Mouse (Mus musculus) heart, postnatal 0 days (tissue): Measurements from ENCODE around the gene N4bp3. TPM values are rescaled to one million over a fixed set of nuclear protein-coding genes. Genes with fewer than 3 reads are reported as not detected.

Experiments
- ATAC-seq: fragments of 200-750 bp; cut with Nextera tagmentation; 2 replicates; pipeline ENCODE4 v1.8.0; 2017; ENCODE audit warnings: low read depth, moderate number of reproducible peaks, moderate library complexity; ENCODE audit not compliant: insufficient read depth
- DNase-seq: peaks from one replicate; pipeline ENCODE4 v3.0.0-alpha.2; 2016; ENCODE audit warnings: low spot score
- H3K27ac ChIP-seq: fragments of 300-500 bp; sonication (generic); 2 replicates; pipeline ENCODE4 v1.5.1; 2014; ENCODE audit warnings: low read depth, mild to moderate bottlenecking
- H3K27me3 ChIP-seq: fragments of 300-500 bp; sonication (generic); 2 replicates; pipeline ENCODE4 v1.6.1; 2014; ENCODE audit warnings: low read length, mixed read lengths; ENCODE audit not compliant: control insufficient read depth, insufficient read depth
- H3K36me3 ChIP-seq: fragments of 300-500 bp; sonication (generic); replicated peaks from 2 replicates; pipeline ENCODE4 v1.6.1; 2014; ENCODE audit warnings: low read length, mixed read lengths; ENCODE audit not compliant: control insufficient read depth, insufficient read depth
- H3K4me1 ChIP-seq: fragments of 300-500 bp; sonication (generic); 2 replicates; pipeline ENCODE4 v1.6.1; 2014; ENCODE audit warnings: antibody characterized with exemption; ENCODE audit not compliant: control insufficient read depth, insufficient read depth
- H3K4me2 ChIP-seq: fragments of 300-500 bp; sonication (generic); 2 replicates; pipeline ENCODE4 v1.6.1; 2014; ENCODE audit warnings: low read depth, mild to moderate bottlenecking, low read length, moderate library complexity
- H3K4me3 ChIP-seq: fragments of 300-500 bp; sonication (generic); 2 replicates; pipeline ENCODE4 v1.5.1; 2014; ENCODE audit warnings: low read depth, low read length
- H3K9ac ChIP-seq: fragments of 300-500 bp; sonication (generic); replicated peaks from 2 replicates; pipeline ENCODE4 v1.6.1; 2014; ENCODE audit warnings: low read depth, low read length, mixed read lengths
- H3K9me3 ChIP-seq: fragments of 300-500 bp; sonication (generic); replicated peaks from 2 replicates; pipeline ENCODE4 v1.6.1; 2016; ENCODE audit warnings: low read length; ENCODE audit not compliant: control insufficient read depth
- CTCF ChIP-seq: IDR thresholded peaks from 2 replicates; pipeline ENCODE4 v1.5.1; 2016; ENCODE audit warnings: antibody characterized with exemption, control low read depth, low read depth
- EP300 ChIP-seq: IDR thresholded peaks from 2 replicates; pipeline ENCODE4 v1.6.1; 2016; ENCODE audit warnings: antibody characterized with exemption, low read depth
- WGBS: fragments of 180-500 bp; shearing (Covaris S2); extraction: QIAGEN DNeasy Blood & Tissue Kit; methylation state at CpG from one replicate; pipeline ENCODE4 v1.1.7; 2014; 5-methylcytosine and 5-hydroxymethylcytosine counted together
- polyA plus RNA-seq: library from polyadenylated mRNA; unstranded; fragments of >200 nt; fragmentation: Nextera tagmentation; extraction: Ambion mirVana; gene quantifications from 2 replicates; pipeline ENCODE4 v1.2.1, GENCODE M21; 2015
- total RNA-seq: library from RNA; depleted of rRNA; stranded (reverse); fragments of >200 nt; gene quantifications from 2 replicates; pipeline ENCODE4 v1.2.3, GENCODE M21; 2014; ENCODE audit warnings: low replicate concordance

The N4bp3 gene
- total and polyA plus RNA-seq, 2 experiments from 2014 or later, result 20.2 to 34.8 TPM

GRCm38 (mm10) chr11:51606447-51607095 is 44.1 kb downstream of the N4bp3 start, which contains the start of gene Hnrnpab:
Hnrnpab (minus strand) TSS chr11:51606847.
- H3K27me3 ChIP-seq, result no peaks in the 10 kb centered on the region
- WGBS, result under 1% methylated on average over 76 of the region's 91 CpGs
- TF ChIP-seq CTCF (no peak), EP300 (peak; percentile 83)
- no peaks in the 10 kb centered on the region for H3K9me3 ChIP-seq
- peaks cover 12% of the 10 kb centered on the region; the same call in 1 of the 2 replicates for H3K4me1 ChIP-seq
- H3K4me2 ChIP-seq, result peak within 1 kb of the TSS; percentile 80
- H3K9ac ChIP-seq, result peak within 1 kb of the TSS; percentile 98
- DNase-seq (peak; percentile 97), ATAC-seq (peak; percentile 92)
- peaks cover 35% of the 10 kb centered on the region for H3K36me3 ChIP-seq
- H3K27ac ChIP-seq, result peak within 1 kb of the TSS; percentile 99
- peak within 1 kb of the TSS; percentile 97 for H3K4me3 ChIP-seq

GRCm38 (mm10) chr11:51605602-51606446 is 44.8 kb downstream of the N4bp3 start:
- Histone ChIP-seq H3K9ac (peak overlapping the region; percentile 98), H3K9me3 (no peaks in the 10 kb centered on the region), H3K4me2 (peak overlapping the region; percentile 80), H3K27ac (peak overlapping the region; percentile 99), H3K4me1 (peaks cover 12% of the 10 kb centered on the region; the same call in 1 of the 2 replicates), H3K27me3 (no peaks in the 10 kb centered on the region), H3K4me3 (peak overlapping the region; percentile 97), H3K36me3 (peaks cover 42% of the 10 kb centered on the region)
- WGBS, result under 1% methylated on average over 74 of the region's 81 CpGs
- ATAC-seq (peak; percentile 77), DNase-seq (peak; percentile 93)
- no peak for TF ChIP-seq CTCF
- no peak for TF ChIP-seq EP300

GRCm38 (mm10) chr11:51602253-51602652 is 48.4 kb downstream of the N4bp3 start:
- 83% methylated on average over 3 of the region's 3 CpGs for WGBS
- H3K4me1 ChIP-seq, result peaks cover 8% of the 10 kb centered on the region; the same call in 1 of the 2 replicates
- H3K27me3 ChIP-seq, result no peaks in the 10 kb centered on the region
- no peak overlapping the region for H3K27ac ChIP-seq
- peaks cover 78% of the 10 kb centered on the region for H3K36me3 ChIP-seq
- 0 out of 2 replicates have a peak overlapping the region, but pooled peaks have one; percentile 11 for H3K9ac ChIP-seq
- H3K4me3 ChIP-seq, result no peak overlapping the region
- no peak overlapping the region for H3K4me2 ChIP-seq
- no peaks in the 10 kb centered on the region for H3K9me3 ChIP-seq
- DNase-seq (no peak), ATAC-seq (no peak)
- no peak for TF ChIP-seq EP300
- no peak for TF ChIP-seq CTCF

- Histone ChIP-seq H3K9me3 (no peaks in the 10 kb centered on the region), H3K4me1 (no peaks in the 10 kb centered on the region), H3K9ac (no peak overlapping the region), H3K4me2 (no peak overlapping the region), H3K27me3 (no peaks in the 10 kb centered on the region), H3K36me3 (peaks cover 98% of the 10 kb centered on the region), H3K4me3 (no peak overlapping the region), H3K27ac (no peak overlapping the region)
- ATAC-seq (no peak), DNase-seq (no peak)
- WGBS, result 72% methylated on average over 2 of the region's 2 CpGs
- TF ChIP-seq CTCF, result no peak
- no peak for TF ChIP-seq EP300
Observed at GRCm38 (mm10) chr11:51597553-51597952, 53.1 kb downstream of the N4bp3 start.

- no peaks in the 10 kb centered on the region for H3K27me3 ChIP-seq
Observed at GRCm38 (mm10) chr11:51595459-51596083, 55.1 kb downstream of the N4bp3 start.

More at GRCm38 (mm10) chr11:51595459-51596083, 55.1 kb downstream of the N4bp3 start:
- ATAC-seq (no peak), DNase-seq (no peak)
- H3K4me1 ChIP-seq, result no peaks in the 10 kb centered on the region
- no peak overlapping the region for H3K9ac ChIP-seq
- H3K4me3 ChIP-seq, result no peak overlapping the region
- H3K27ac ChIP-seq, result no peak overlapping the region
- H3K36me3 ChIP-seq, result peaks cover 98% of the 10 kb centered on the region
- no peak overlapping the region for H3K4me2 ChIP-seq
- WGBS, result 88% methylated on average over 1 of the region's 1 CpGs
- TF ChIP-seq EP300, result no peak
- no peaks in the 10 kb centered on the region for H3K9me3 ChIP-seq
